Mouse (Mus musculus): ENCODE results near the gene Bcdin3d.

Gene Bcdin3d

GRCm38 (mm10) chr15:99474576-99474926, at the start of gene Bcdin3d:
TSS of gene Bcdin3d (minus strand) at chr15:99474730.
- peak; percentile 88 for DNase-seq (ENCODE audit: low spot score)

- DNase-seq (ENCODE audit: low spot score): no peak
Measured at GRCm38 (mm10) chr15:99520306-99520705, 45.8 kb upstream of the Bcdin3d start.

DNA sequence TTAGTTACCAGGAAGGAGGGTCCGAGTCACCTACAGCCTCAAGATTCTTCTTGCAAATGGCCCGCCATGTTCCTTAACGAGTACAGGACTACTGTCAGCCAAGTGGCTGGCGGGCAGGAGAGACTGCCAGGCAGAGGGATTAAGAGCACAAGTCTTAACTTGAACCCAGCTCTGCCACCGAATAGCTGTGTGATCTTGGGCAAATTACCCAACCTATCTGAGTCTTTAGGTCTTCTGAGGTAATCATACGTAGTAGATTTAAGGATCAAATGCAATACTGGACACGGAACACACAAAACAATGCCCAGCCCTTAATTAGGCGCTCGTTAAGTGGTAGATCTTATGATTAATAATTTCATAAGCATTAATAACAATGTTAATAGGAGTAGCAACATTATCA, 45.1 kb upstream of the Bcdin3d start:
- DNase-seq (ENCODE audit: low spot score): no peak

GRCm38 (mm10) chr15:99517715-99518114, 43.2 kb upstream of the Bcdin3d start:
- DNase-seq (ENCODE audit: low spot score): no peak

GRCm38 (mm10) chr15:99516715-99517114, 42.2 kb upstream of the Bcdin3d start:
- DNase-seq (ENCODE audit: low spot score): no peak

GRCm38 (mm10) chr15:99511797-99512525, 37.4 kb upstream of the Bcdin3d start:
- DNase-seq (ENCODE audit: low spot score): peak; percentile 80

GRCm38 (mm10) chr15:99510621-99511020, 36.1 kb upstream of the Bcdin3d start:
- DNase-seq (ENCODE audit: low spot score): no peak

- no peak for DNase-seq (ENCODE audit: low spot score)
Measured at GRCm38 (mm10) chr15:99509840-99510239, 35.3 kb upstream of the Bcdin3d start.

DNA sequence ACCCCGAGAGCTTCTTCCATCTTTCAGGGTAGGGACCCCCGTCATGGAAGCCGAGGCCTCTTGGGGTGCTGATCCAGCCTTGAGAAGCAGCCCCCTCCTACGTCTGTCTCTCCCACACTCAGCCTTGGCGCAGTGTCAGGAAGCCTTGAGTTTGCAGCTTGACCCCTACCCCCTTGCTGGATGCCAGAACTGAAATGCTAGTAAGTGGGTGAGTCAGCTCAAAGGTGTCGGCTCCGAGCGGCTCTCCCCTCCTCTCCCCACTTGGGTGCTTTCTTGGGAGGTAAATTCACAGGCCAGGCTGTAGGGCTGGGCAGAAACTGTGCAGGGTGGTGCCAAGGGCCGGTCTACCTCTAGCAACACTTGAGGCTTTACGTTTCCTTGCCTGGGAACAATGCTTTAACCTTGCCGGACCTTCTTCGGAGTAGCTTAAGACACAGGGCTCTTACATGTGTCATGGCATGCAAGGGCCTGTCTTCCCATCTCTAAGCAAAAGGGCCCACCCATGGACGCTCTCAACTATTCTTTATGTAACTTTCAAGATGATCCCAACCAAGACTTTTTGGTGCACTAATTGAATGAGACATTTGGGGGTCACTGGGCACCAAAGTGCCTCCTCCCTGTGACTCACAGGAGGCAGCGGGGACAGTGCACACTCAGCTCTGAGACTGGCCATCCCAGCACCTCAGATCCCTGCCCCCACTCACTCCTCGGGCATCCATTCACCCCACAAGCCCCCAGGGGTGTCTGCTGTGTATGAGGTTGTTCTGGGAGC, 31.0 kb upstream of the Bcdin3d start:
- no peak for DNase-seq (ENCODE audit: low spot score)

GRCm38 (mm10) chr15:99503256-99503655, 28.7 kb upstream of the Bcdin3d start:
- no peak for DNase-seq (ENCODE audit: low spot score)

GRCm38 (mm10) chr15:99502311-99502831, 27.8 kb upstream of the Bcdin3d start:
- no peak for DNase-seq (ENCODE audit: low spot score)

GRCm38 (mm10) chr15:99501292-99502260, 27.0 kb upstream of the Bcdin3d start:
- DNase-seq (ENCODE audit: low spot score): peak; percentile 86

DNA sequence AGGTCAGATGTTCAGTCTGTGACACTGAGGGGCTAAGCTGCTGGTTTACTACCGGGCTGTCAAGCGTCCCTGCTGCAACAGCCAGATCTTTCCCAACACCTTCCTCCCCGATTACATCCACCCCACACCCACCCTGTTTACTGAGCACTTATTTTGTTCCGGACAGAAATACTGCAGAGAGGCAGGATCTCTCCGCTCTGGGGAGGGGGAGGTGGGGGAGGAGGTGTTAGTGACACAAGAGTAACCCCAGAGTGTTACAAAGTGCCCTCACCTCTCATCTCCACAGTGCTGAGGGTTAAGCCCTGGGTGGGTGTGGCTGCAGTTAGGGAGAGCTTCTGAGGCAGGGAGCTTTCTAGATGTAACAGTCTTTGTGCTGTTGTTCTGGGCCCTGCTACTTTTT, 25.8 kb upstream of the Bcdin3d start:
- DNase-seq (ENCODE audit: low spot score): no peak

DNA sequence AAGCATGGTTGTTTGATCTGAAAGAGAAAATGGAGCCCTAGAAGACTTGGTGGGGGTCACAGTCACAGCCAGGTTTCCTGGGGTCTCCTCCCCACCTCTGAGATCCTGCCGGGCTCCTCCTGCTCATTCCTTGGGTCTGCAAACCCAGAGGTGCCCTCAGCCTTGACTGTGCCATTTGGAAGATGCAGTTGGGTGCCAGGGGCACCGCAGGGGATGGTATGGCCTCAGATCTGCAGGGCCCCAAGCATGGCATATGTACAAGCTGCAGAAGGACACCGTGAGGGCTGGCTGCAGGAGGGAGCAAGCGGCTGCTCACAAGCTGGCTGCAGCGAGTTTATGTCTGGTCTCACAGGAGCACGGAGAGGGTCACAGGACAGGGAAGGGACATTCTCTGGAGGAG, 25.2 kb upstream of the Bcdin3d start:
- DNase-seq (ENCODE audit: low spot score): no peak

DNA sequence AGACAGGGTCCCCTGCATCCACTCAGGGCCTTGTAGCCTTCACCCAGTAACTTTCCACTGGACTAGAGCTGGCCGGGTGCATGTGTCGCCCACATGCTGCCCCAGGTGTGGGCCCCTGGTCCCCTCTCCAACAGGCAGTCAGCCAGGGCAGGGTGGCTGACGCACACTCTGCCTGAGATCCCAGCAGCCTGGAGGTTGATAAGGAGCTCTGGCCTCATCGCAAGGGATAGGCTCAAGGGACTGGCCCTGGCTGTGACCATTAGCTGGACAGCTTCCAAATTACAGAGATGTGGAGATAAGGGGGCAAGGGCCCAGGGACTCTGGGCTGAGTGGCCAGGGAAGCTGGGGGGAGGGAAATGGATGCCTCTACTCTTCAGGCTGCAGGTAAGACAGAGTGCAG, 24.3 kb upstream of the Bcdin3d start:
- DNase-seq (ENCODE audit: low spot score): peak; percentile 61

GRCm38 (mm10) chr15:99498356-99498755, 23.8 kb upstream of the Bcdin3d start:
- no peak for DNase-seq (ENCODE audit: low spot score)

DNA sequence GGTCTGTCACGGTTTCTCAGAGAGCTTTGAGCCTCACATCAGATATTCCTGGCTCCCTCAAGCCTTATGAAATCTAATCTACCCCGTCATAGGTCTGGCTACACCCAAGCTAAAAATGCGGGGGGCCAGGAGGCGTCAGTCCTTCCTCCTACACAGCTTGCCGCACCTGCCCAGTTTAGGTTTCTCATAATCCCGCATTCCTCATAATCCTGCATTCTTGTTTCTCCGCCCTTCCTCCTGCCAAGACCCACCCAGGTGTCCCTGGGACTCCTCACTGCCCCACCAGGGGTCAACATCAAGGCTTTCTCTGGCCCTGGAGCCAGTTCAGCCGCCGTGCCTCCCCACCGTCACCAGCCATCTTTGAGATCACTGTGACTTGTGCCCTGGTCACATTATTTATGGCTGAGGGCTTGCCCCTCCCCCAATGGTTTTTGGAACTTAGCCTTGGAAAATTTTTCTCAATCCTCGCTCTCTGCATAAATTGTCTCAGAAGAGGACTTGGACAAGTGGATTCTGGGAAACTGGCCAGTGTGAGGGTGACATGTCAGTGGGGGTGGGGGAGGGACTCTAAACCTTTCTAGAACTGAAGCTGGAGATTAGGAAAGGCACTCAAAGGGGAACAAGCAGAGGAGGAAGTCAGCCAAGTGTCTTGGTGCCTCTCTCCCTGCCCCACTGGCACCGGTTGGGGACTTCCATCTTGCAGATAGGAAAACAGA, 23.2 kb upstream of the Bcdin3d start:
- DNase-seq (ENCODE audit: low spot score): peak; percentile 46

DNA sequence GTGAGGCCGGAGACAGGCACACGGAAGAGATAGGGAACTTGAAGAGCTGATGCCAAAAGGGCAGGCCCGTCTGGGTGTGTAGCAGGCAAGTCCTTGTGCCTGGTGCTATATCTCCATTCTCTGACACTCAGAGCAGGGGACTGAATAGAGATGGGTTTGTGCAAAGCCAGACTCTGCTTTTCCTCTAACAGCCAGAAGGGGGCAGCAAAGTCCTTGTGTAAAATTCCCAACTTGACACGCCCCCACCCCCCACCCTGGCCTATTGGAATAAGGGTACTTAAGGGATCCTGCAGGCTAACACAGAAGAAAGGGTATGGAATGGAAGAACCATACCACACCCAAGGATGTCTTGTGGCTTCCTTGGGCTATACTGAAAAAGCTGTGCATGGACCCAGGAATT, 22.5 kb upstream of the Bcdin3d start:
- peak; percentile 47 for DNase-seq (ENCODE audit: low spot score)

DNA sequence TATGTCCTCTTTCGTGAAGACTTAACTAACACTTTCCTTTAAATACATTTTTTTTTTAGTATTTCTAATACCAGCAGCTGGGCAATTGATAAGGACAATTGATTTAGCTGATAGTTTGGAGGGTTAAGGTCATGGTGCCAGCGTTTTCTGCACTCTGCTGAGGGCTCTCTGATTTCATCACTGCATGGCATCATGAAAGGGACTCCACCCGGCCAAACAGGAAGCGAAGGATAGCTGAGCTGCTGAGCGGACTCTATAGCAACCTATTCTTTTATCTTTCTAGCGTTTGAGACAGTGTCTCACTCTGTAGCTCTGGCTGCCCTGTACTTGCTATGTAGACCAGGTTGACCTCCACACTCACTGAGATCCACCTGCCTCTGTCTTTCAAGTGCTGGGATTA, 10.2 kb upstream of the Bcdin3d start:
- DNase-seq (ENCODE audit: low spot score): no peak

DNA sequence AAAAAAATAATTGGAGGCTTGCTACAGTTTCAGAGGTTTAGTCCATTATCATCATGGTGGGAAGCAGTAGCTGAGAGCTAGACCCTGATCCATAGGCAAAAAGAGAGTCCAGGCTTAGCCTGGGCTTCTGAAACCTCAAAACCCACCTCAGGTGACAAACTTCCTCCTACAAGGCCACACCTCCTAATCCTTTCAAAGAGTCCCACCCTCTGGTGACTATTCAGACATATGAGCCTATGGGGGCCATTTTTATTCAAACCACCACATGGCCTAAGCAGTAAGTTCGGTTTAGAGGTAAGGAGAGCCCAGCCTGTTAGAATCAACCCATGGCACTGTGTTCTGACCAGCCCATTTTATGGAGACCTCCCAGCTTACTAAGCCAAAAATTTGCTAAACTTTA, 1.3 kb upstream of the Bcdin3d start:
- DNase-seq (ENCODE audit: low spot score): no peak

DNA sequence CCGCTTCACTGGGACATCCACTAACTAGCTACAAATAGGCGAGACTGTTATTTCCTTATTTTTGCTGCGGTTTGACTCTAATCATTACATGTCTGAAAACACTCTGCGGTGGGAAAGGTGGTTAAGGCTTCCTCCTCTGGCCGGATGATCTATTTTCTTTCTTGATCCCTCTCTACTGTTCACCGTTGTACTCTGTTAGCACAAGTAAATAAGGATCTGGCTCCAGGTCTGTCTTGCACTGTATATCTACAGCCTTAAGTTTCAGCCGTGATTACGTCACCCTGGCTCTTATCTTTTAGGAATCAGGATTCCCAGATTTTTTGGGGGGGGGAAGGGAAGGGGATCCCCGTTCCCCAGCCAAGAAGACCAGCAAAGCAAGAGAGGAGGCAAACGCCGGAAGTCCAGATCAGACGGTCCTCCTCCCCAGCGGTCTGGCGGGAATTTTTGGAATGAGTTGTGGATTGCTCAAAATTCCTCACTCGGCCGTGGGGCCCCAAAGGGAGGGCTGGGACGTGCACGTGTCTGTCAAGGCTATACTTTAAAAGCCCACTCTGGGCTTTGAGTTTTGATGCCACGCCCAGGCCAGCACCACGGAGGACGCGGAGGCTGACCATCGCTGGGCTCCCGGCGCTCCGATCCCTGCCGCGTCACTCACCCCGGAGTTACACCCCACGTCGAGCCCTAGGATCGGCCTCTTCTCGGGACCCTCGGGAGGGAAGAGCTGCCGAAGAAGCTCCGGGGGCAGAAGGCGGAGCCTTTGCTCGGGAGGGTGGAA, 542 bp downstream of the Bcdin3d start:
- peak; percentile 59 for DNase-seq (ENCODE audit: low spot score)

Data from testis, postnatal 14 days (tissue).